Comparison of ENCODE assay signal across 8 mouse cellular contexts in genomic region chr9:121858153-121858488, GRCm38 (mm10). TPM values are rescaled to one million over a fixed set of nuclear protein-coding genes. Genes with fewer than 3 reads are reported as not detected.
A peak's percentile ranks its signal among the peaks of the same experiment; 100 is the strongest.
DNase-seq lines count a peak whose midpoint lies in the region; ATAC-seq and TF ChIP-seq lines count a peak whose summit lies in the region.

Gene Higd1a, minus strand, starts transcription at chr9:121858362.

- intact Hi-C loops in left cerebral cortex, postnatal 25 days (cut with DNase I), result no loop called here

- no peak for TF ChIP-seq CTCF in lung, adult 2 months (IDR thresholded peaks at IDR 0.05; ENCODE audit: insufficient read depth, low read length)

- TF ChIP-seq POLR2A in lung, adult 2 months (IDR thresholded peaks at IDR 0.05; ENCODE audit: borderline replicate concordance, extremely low read depth, low read depth, low read length), result no peak

- peaks cover 22% of the 10 kb centered on the region for H3K36me3 ChIP-seq in embryonic facial prominence, embryonic 10.5 days (replicated peaks)
- H3K36me3 ChIP-seq in heart, embryonic 14.5 days (ENCODE audit: control insufficient read depth, insufficient read depth, low read length), result peaks cover 3% of the 10 kb centered on the region
- H3K36me3 ChIP-seq in neural tube, embryonic 12.5 days, result no peaks in the 10 kb centered on the region

- ATAC-seq in heart, embryonic 14.5 days (ENCODE audit: insufficient number of reproducible peaks, insufficient read depth, low FRiP score, low read depth), result no peak
- no peak for ATAC-seq in neural tube, embryonic 12.5 days (ENCODE audit: low FRiP score, low read depth)

- H3K4me1 ChIP-seq in lung, adult 2 months (ENCODE audit: control insufficient read depth, insufficient read depth, low read length), result peaks cover 2% of the 10 kb centered on the region; the same call in 1 of the 2 replicates
- peaks cover 13% of the 10 kb centered on the region for H3K4me1 ChIP-seq in embryonic facial prominence, embryonic 10.5 days
- peaks cover 0 to 9% of the 10 kb centered on the region in 2 experiments; a peak in 2 of 4 replicates for H3K4me1 ChIP-seq in heart, embryonic 14.5 days (ENCODE audit: control insufficient read depth in 2 of 2, insufficient read depth in 2 of 2, low read length in 2 of 2)
- peaks cover 8% of the 10 kb centered on the region for H3K4me1 ChIP-seq in neural tube, embryonic 12.5 days

- H3K9ac ChIP-seq in heart, embryonic 14.5 days (ENCODE audit: low read length), result peak within 1 kb of the TSS; percentile 95
- peak within 1 kb of the TSS; percentile 88 for H3K9ac ChIP-seq in neural tube, embryonic 12.5 days

- DNase-seq in lung, adult 2 months, result no peak
- no peak for DNase-seq in lung, postnatal 36 days
- DNase-seq in embryonic facial prominence, embryonic 10.5 days (ENCODE audit: low spot score), result no peak
- DNase-seq in left cerebral cortex, postnatal 25 days (ENCODE audit: low spot score in 2 of 2), result no peak
- DNase-seq in kidney, adult 11 months, result no peak
- DNase-seq in spleen, postnatal 14 days (ENCODE audit: low spot score in 2 of 2), result no peak

- H3K27ac ChIP-seq in embryonic facial prominence, embryonic 10.5 days (replicated peaks), result peak within 1 kb of the TSS; percentile 97
- peak within 1 kb of the TSS; percentile 98 to 99 for H3K27ac ChIP-seq in heart, embryonic 14.5 days (replicated peaks in 1 of 2; ENCODE audit: control insufficient read depth in 1 of 2, insufficient read depth in 1 of 2, low read depth in 2 of 2, low read length in 2 of 2)
- peak within 1 kb of the TSS; percentile 87 for H3K27ac ChIP-seq in neural tube, embryonic 12.5 days

- no peaks in the 10 kb centered on the region for H3K27me3 ChIP-seq in embryonic facial prominence, embryonic 10.5 days (replicated peaks; ENCODE audit: low read depth, poor library complexity, severe bottlenecking)
- H3K27me3 ChIP-seq in heart, embryonic 14.5 days (ENCODE audit: control insufficient read depth, insufficient read depth, low read length), result no peaks in the 10 kb centered on the region
- H3K27me3 ChIP-seq in neural tube, embryonic 12.5 days (replicated peaks), result no peaks in the 10 kb centered on the region

- H3K4me3 ChIP-seq in lung, adult 2 months (replicated peaks; ENCODE audit: extremely low read depth, low read depth, low read length), result peak within 1 kb of the TSS; percentile 93
- H3K4me3 ChIP-seq in embryonic facial prominence, embryonic 10.5 days, result peak within 1 kb of the TSS; percentile 96
- H3K4me3 ChIP-seq in heart, embryonic 14.5 days (ENCODE audit: control insufficient read depth in 1 of 2, insufficient read depth in 1 of 2, low read depth in 1 of 2, low read length in 2 of 2), result peak within 1 kb of the TSS; percentile 69 to 93
- peak within 1 kb of the TSS; percentile 77 for H3K4me3 ChIP-seq in neural tube, embryonic 12.5 days

- WGBS in lung, adult 2 months, result 5% methylated on average over 6 of the region's 6 CpGs
- WGBS in embryonic facial prominence, embryonic 10.5 days, result 21% methylated on average over 6 of the region's 6 CpGs
- 8% methylated on average over 6 of the region's 6 CpGs for WGBS in heart, embryonic 14.5 days
- WGBS in neural tube, embryonic 12.5 days, result 18% methylated on average over 6 of the region's 6 CpGs

- no peaks in the 10 kb centered on the region for H3K9me3 ChIP-seq in embryonic facial prominence, embryonic 10.5 days
- no peaks in the 10 kb centered on the region for H3K9me3 ChIP-seq in heart, embryonic 14.5 days (ENCODE audit: control insufficient read depth, low read length)
- H3K9me3 ChIP-seq in neural tube, embryonic 12.5 days, result no peaks in the 10 kb centered on the region

- H3K4me2 ChIP-seq in heart, embryonic 14.5 days (ENCODE audit: low read length), result peak within 1 kb of the TSS; percentile 87
- H3K4me2 ChIP-seq in neural tube, embryonic 12.5 days (replicated peaks), result peak within 1 kb of the TSS; percentile 94

RNA-seq across cellular contexts. Expression of gene Higd1a, which starts in this region (rescaled TPM):
- polyA plus RNA-seq in lung, adult 2 months (2012; rRNA removed), result 11.6 and 24.4 TPM in 2 replicates
- 195 and 201 TPM in 2 replicates for polyA plus RNA-seq in embryonic facial prominence, embryonic 10.5 days (2016; fragmentation: Nextera tagmentation; extraction: Ambion mirVana)
- 252 and 275 TPM in 2 replicates for polyA plus RNA-seq in heart, embryonic 14.5 days (2014; fragmentation: Nextera tagmentation; extraction: Ambion mirVana)
- total RNA-seq in left cerebral cortex, postnatal 25 days (2021), result 10 to 100 TPM; 94.1 to 99.6 TPM
- 134 and 147 TPM in 2 replicates for polyA plus RNA-seq in neural tube, embryonic 12.5 days (2016; fragmentation: Nextera tagmentation; extraction: Ambion mirVana)
